Mouse (Mus musculus) CD4-positive, CD25-positive, alpha-beta regulatory T cell, adult 4 months (primary cell): Measurements from ENCODE around the gene Perm1. TPM values are rescaled to one million over a fixed set of nuclear protein-coding genes. Genes with fewer than 3 reads are reported as not detected.

Experiments used
- ATAC-seq: one replicate; pipeline ENCODE4 v1.8.0; 2017
- polyA plus RNA-seq, 2 experiments: library from polyadenylated mRNA; unstranded; fragments of 100-300 nt; shearing (Covaris generic); gene quantifications; one replicate each; pipeline ENCODE4 v1.2.1; 2017

The Perm1 gene
- polyA plus RNA-seq, 2 experiments from 2014 or later = 0.86 to 1.4 TPM

- ATAC-seq = no peak
These were observed 33.9 kb downstream of the Perm1 start for GRCm38 (mm10) chr4:156249567-156249966.

GRCm38 (mm10) chr4:156251081-156251480 is 35.4 kb downstream of the Perm1 start:
- ATAC-seq = no peak

- ATAC-seq = no peak
These were observed 36.5 kb downstream of the Perm1 start for GRCm38 (mm10) chr4:156252140-156252539.

GRCm38 (mm10) chr4:156252619-156253018 is 37.0 kb downstream of the Perm1 start:
- no peak for ATAC-seq

GRCm38 (mm10) chr4:156253043-156253442 is 37.4 kb downstream of the Perm1 start:
- ATAC-seq = no peak

GRCm38 (mm10) chr4:156254361-156255077 is 38.9 kb downstream of the Perm1 start:
- ATAC-seq = peak; percentile 42

- ATAC-seq = peak; percentile 86
These were observed 39.6 kb downstream of the Perm1 start, which contains the start of gene Samd11 for GRCm38 (mm10) chr4:156255078-156255839. Samd11 (minus strand) TSS chr4:156255657.

Other genes with a start within 250 kb of the Perm1 start
- gene B3galt6, start 223.2 kb upstream of the Perm1 start, polyA plus RNA-seq = 1 to 10 TPM in 1 of 2 experiments, under 1 TPM in 1; 0.92 to 1.3 TPM
- gene Sdf4, start 223.0 kb upstream of the Perm1 start, polyA plus RNA-seq = 100 to 1,000 TPM; 528 to 589 TPM
- 1,000 to 10,000 TPM; 1,065 to 1,393 TPM for gene Tnfrsf4, start 202.0 kb upstream of the Perm1 start, polyA plus RNA-seq
- gene Tnfrsf18, start 189.7 kb upstream of the Perm1 start, polyA plus RNA-seq = 100 to 1,000 TPM; 745 to 823 TPM
- gene Ttll10, start 156.5 kb upstream of the Perm1 start, polyA plus RNA-seq = under 1 TPM; 0.35 to 0.81 TPM
- 10 to 100 TPM; 17.4 to 29.4 TPM for gene 9430015G10Rik, start 105.9 kb upstream of the Perm1 start, polyA plus RNA-seq
- not detected for gene Rnf223, start 85.4 kb upstream of the Perm1 start, polyA plus RNA-seq
- gene Agrn, start 18.4 kb upstream of the Perm1 start, polyA plus RNA-seq = 1 to 10 TPM; 3.6 to 3.9 TPM
- gene Isg15, start 15.1 kb upstream of the Perm1 start, polyA plus RNA-seq = 10 to 100 TPM; 49.3 to 70.2 TPM
- gene AW011738, start 12.6 kb upstream of the Perm1 start, polyA plus RNA-seq = 10 to 100 TPM in 1 of 2 experiments, 1 to 10 TPM in 1; 8.0 to 10.5 TPM
- 1 to 10 TPM; 8.3 to 9.0 TPM for gene Plekhn1, start 19.0 kb downstream of the Perm1 start, polyA plus RNA-seq
- gene Noc2l, start 20.1 kb downstream of the Perm1 start, polyA plus RNA-seq = 10 to 100 TPM; 12.6 to 16.9 TPM
- gene Samd11, start 39.8 kb downstream of the Perm1 start, polyA plus RNA-seq = 1 to 10 TPM; 2.4 to 4.1 TPM
- gene Vmn2r-ps159, start 115.2 kb downstream of the Perm1 start, polyA plus RNA-seq = not detected